Mouse (Mus musculus) lung, embryonic 15.5 days (tissue): ENCODE measurements around the gene Tmem120a. TPM values are rescaled to one million over a fixed set of nuclear protein-coding genes. Genes with fewer than 3 reads are reported as not detected.

Source experiments
- ATAC-seq: fragments of 200-750 bp; cut with Nextera tagmentation; 2 replicates; pipeline ENCODE4 v1.8.0; 2017; ENCODE audit warnings: moderate number of reproducible peaks, borderline replicate concordance; ENCODE audit not compliant: low FRiP score, low TSS enrichment; ENCODE audit errors: extremely low read depth
- H3K27ac ChIP-seq: fragments of 300-500 bp; sonication (generic); 2 replicates; pipeline ENCODE4 v1.5.1; 2015; ENCODE audit warnings: moderate library complexity, mild to moderate bottlenecking, inconsistent platforms
- H3K27me3 ChIP-seq: fragments of 300-500 bp; sonication (generic); 2 replicates; pipeline ENCODE4 v1.6.1; 2015; ENCODE audit warnings: inconsistent platforms
- H3K36me3 ChIP-seq: fragments of 300-500 bp; sonication (generic); 2 replicates; pipeline ENCODE4 v1.6.1; 2015; ENCODE audit warnings: inconsistent platforms
- H3K4me1 ChIP-seq: fragments of 300-500 bp; sonication (generic); 2 replicates; pipeline ENCODE4 v1.6.1; 2015; ENCODE audit warnings: inconsistent platforms
- H3K4me2 ChIP-seq: fragments of 300-500 bp; sonication (generic); 2 replicates; pipeline ENCODE4 v1.6.1; 2015; ENCODE audit warnings: inconsistent platforms, mild to moderate bottlenecking, moderate library complexity
- H3K4me3 ChIP-seq: fragments of 300-500 bp; sonication (generic); 2 replicates; pipeline ENCODE4 v1.5.1; 2015; ENCODE audit warnings: mild to moderate bottlenecking, inconsistent platforms
- H3K9ac ChIP-seq: fragments of 300-500 bp; sonication (generic); 2 replicates; pipeline ENCODE4 v1.6.1; 2015; ENCODE audit warnings: inconsistent platforms
- H3K9me3 ChIP-seq: fragments of 300-500 bp; sonication (generic); 2 replicates; pipeline ENCODE4 v1.6.1; 2016; ENCODE audit warnings: inconsistent platforms
- WGBS: fragments of 180-500 bp; shearing (Covaris S2); methylation state at CpG from one replicate; pipeline ENCODE4 v1.1.7; 2015; 5-methylcytosine and 5-hydroxymethylcytosine counted together
- polyA plus RNA-seq: library from polyadenylated mRNA; unstranded; fragments of >200 nt; fragmentation: Nextera tagmentation; extraction: Ambion mirVana; gene quantifications from 2 replicates; pipeline ENCODE4 v1.2.1, GENCODE M21; 2015

Gene Tmem120a
- polyA plus RNA-seq, 1 experiment from 2014 or later, result 38.3 TPM

DNA sequence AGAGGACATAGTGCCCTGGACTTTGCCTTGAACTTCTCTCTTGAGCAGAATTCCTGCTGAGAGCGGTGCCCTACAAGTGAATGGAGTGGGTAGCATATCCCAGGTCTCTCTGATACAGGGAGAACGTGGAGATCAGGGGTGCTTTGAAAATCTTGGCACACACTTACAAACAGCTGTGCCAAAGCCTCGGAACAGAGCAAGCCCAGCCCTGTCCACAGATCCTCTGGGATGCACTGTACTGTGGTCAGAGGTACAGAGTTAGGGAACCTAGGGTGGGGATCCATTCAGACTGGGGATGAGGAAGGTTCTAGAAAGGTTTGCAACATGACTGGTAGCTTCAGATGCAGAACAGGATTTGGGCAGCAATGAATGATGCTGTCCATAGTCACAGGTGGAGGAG lies 24.1 kb downstream of the Tmem120a start:
- no peaks in the 10 kb centered on the region for H3K9me3 ChIP-seq
- no peak for ATAC-seq
- WGBS, result 63% methylated on average over 3 of the region's 3 CpGs
- H3K27ac ChIP-seq, result no peak overlapping the region
- H3K9ac ChIP-seq, result no peak overlapping the region
- peaks cover 8% of the 10 kb centered on the region for H3K36me3 ChIP-seq
- no peak overlapping the region for H3K4me3 ChIP-seq
- no peak overlapping the region for H3K4me2 ChIP-seq
- H3K4me1 ChIP-seq, result peaks cover 21% of the 10 kb centered on the region
- no peaks in the 10 kb centered on the region for H3K27me3 ChIP-seq

DNA sequence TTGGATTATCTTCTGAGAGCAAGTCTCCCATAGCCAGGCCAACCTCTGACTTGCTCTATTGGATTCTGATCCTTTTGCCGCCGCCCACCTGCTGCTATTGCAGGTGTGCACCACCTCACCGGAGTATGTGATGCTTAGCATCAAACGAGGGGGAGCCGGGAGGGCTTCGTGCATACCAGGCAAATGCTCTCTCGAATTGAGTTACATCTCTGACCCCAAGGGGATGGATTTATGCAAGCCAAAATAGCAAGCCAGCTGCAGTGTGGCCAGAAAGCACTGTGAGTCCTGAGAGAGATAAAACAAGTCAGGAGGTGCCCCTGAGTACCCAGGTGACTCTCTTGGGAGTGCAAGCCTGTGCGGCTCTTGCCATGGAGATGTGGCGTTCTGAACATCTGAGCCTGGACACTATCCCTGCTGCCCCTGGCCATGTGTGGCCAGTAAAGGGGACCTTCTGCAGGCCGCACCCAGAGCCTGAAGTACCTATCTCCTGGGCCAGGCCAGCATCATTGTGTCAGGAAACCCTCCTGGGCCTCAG lies 24.6 kb downstream of the Tmem120a start:
- H3K4me2 ChIP-seq, result no peak overlapping the region
- H3K27ac ChIP-seq, result no peak overlapping the region
- no peaks in the 10 kb centered on the region for H3K27me3 ChIP-seq
- H3K4me3 ChIP-seq, result no peak overlapping the region
- no peak for ATAC-seq
- WGBS, result 83% methylated on average over 10 of the region's 10 CpGs
- H3K4me1 ChIP-seq, result peaks cover 16% of the 10 kb centered on the region
- H3K36me3 ChIP-seq, result peaks cover 8% of the 10 kb centered on the region
- H3K9ac ChIP-seq, result no peak overlapping the region
- no peaks in the 10 kb centered on the region for H3K9me3 ChIP-seq

DNA sequence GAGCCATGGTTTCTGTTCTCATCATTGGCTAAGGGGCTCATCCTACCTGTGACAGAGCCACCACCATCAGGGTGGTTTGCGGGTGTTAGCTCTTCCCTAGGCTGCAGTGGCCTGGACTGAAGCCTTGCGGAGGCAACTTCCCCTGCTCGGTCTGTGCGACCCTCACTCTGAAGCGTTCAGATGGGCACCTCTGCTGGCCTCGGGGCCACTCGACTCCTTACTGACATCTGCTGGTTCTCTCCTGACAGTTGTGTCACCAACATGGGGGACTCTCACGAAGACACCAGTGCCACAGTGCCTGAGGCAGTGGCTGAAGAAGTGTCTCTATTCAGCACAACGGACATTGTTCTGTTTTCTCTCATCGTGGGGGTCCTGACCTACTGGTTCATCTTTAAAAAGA lies 28.6 kb downstream of the Tmem120a start:
- Histone ChIP-seq H3K36me3 (peaks cover 8% of the 10 kb centered on the region), H3K4me1 (peaks cover 24% of the 10 kb centered on the region), H3K4me3 (no peak overlapping the region), H3K9me3 (no peaks in the 10 kb centered on the region), H3K27ac (no peak overlapping the region), H3K9ac (no peak overlapping the region), H3K4me2 (no peak overlapping the region), H3K27me3 (no peaks in the 10 kb centered on the region)
- 57% methylated on average over 10 of the region's 10 CpGs for WGBS
- no peak for ATAC-seq

DNA sequence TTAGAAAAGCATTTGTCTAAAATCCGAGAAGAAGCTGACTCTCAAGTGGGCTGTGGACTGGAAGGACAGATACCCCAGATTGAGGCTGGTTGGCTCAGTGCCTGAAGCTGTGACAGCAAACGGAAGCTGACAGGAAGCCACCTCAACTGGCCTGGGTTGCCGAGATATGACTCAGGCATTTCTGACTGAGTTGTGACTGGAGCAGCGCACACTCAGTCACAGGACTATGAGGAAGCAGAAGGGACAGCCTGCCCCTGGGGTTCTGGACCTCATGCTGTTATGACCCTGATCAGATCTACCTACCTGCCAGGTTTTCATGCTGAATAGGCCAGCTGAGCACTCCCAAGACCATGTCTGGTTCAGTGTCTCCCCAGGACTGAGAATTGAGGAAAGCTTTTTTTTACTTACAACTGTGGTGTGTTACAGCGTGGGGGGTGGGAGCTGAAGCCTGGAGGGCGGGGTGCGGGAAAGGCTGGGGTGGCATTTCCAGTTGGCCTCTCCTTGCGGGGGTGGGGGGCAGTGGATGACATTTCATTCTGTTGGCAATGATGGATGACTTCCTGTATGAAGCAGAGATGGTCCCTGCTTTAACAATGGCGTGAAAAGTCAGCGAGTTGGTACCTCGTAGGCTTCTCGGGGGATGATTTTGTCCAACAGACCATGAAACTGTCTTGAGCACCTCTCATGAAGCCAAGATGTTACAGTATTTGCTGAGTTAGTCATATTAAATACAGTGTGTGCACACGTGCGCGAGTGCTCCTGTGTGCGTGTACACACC lies 30.6 kb downstream of the Tmem120a start:
- H3K4me1 ChIP-seq, result peaks cover 26% of the 10 kb centered on the region
- H3K27me3 ChIP-seq, result no peaks in the 10 kb centered on the region
- ATAC-seq, result peak; percentile 70; the same call in 1 of the 2 replicates
- peak overlapping the region; percentile 67; the same call in 1 of the 2 replicates for H3K27ac ChIP-seq
- no peak overlapping the region for H3K9ac ChIP-seq
- peaks cover 8% of the 10 kb centered on the region for H3K36me3 ChIP-seq
- H3K4me2 ChIP-seq, result peak overlapping the region; percentile 35
- 43% methylated on average over 16 of the region's 16 CpGs for WGBS
- no peak overlapping the region for H3K4me3 ChIP-seq
- H3K9me3 ChIP-seq, result no peaks in the 10 kb centered on the region

DNA sequence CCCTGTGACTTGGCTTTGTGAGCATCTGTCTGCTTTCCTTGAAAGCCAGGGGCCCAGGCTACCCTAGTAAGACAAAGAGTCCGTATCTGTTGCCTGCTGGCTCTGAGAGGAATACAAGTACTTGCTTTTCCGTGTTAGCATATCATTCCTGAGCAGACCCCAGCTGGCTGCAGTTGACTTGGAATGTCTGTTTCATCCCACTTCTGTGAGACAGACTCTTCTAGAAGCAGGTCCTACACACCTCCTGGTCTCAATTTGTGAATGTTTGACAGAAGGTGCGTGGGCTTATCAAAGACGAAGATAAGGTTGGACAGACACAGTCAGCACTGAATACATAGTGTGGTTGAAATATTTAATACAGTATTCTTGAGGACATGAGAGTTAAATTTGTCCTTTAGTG lies 31.4 kb downstream of the Tmem120a start:
- no peak for ATAC-seq
- Histone ChIP-seq H3K4me3 (no peak overlapping the region), H3K9ac (no peak overlapping the region), H3K9me3 (no peaks in the 10 kb centered on the region), H3K36me3 (peaks cover 8% of the 10 kb centered on the region), H3K27me3 (no peaks in the 10 kb centered on the region), H3K27ac (no peak overlapping the region), H3K4me2 (no peak overlapping the region), H3K4me1 (peaks cover 26% of the 10 kb centered on the region)
- 50% methylated on average over 4 of the region's 4 CpGs for WGBS

DNA sequence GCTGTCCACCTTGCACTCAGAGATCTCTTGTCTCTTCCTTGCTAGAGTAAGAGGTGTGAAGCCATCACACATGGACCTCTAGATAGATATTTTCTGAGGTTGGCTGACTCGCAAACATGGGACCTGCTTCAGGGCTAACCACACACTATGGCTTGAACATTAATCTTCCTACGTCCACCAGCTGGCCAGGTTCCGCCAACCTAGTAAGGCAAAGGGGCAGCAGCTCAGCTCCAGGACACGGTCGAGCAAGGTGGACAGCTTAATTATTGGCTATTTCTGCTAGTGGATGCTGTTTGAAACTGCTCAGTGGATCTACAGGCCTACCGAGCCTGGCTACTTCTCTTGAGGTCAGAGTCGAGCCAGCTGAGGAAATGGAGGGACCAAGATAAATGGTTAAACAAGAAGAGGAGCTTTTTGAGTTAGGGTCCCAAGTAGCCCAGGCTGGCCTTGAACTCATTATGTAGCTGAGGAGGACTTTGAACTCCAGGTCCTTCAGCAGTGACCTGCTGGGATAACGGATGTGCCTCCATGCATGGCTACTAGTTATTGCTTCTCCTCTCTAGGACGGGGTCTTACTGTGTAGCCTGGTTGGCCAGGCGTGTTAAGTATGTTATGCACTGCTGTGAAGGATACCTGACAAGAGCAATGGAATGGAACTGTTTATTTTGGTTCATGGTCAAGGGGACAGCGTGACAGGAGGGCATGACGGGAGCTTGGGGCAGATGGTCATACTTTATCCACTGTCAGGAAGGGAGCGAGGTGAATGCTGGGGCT lies 32.5 kb downstream of the Tmem120a start:
- H3K36me3 ChIP-seq, result peaks cover 15% of the 10 kb centered on the region
- H3K4me2 ChIP-seq, result no peak overlapping the region
- WGBS, result 82% methylated on average over 13 of the region's 13 CpGs
- no peak overlapping the region for H3K4me3 ChIP-seq
- peaks cover 26% of the 10 kb centered on the region for H3K4me1 ChIP-seq
- no peak for ATAC-seq
- no peak overlapping the region for H3K9ac ChIP-seq
- no peak overlapping the region for H3K27ac ChIP-seq
- no peaks in the 10 kb centered on the region for H3K9me3 ChIP-seq
- H3K27me3 ChIP-seq, result no peaks in the 10 kb centered on the region

DNA sequence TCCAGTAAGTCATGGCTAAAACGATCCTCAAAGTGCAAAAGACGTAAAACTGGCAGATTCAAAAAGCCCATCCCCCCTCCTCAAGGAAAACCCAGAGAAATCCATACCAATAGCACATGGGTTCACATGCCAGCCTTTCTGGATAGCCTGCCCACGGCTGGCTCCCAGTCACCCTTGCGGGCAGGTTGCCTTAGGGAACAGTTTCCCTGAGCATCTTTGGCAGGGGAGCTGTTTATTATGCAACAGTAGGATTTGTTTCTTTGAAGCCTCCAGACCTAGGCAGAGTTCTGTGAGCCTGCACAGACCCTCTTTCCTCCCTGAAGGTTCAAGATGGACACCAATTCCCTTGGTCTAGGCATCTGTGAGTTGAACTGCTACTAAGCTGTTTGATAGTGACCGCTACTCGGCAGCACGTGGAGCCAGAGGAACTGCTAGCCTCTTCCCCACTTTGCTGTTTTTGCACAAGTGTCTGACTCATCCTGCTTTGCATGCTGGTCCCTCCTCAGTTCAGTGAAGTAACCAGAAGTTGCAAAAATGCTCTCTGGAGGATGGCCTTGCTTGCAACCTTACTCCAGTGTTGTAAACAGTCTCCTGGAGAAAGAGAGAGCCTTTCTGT lies 33.5 kb downstream of the Tmem120a start:
- H3K4me2 ChIP-seq, result no peak overlapping the region
- H3K9me3 ChIP-seq, result no peaks in the 10 kb centered on the region
- peaks cover 7% of the 10 kb centered on the region; the same call in 1 of the 2 replicates for H3K36me3 ChIP-seq
- ATAC-seq, result no peak
- H3K27me3 ChIP-seq, result no peaks in the 10 kb centered on the region
- H3K9ac ChIP-seq, result no peak overlapping the region
- WGBS, result 78% methylated on average over 7 of the region's 7 CpGs
- H3K4me1 ChIP-seq, result peaks cover 26% of the 10 kb centered on the region
- no peak overlapping the region for H3K4me3 ChIP-seq
- H3K27ac ChIP-seq, result no peak overlapping the region

DNA sequence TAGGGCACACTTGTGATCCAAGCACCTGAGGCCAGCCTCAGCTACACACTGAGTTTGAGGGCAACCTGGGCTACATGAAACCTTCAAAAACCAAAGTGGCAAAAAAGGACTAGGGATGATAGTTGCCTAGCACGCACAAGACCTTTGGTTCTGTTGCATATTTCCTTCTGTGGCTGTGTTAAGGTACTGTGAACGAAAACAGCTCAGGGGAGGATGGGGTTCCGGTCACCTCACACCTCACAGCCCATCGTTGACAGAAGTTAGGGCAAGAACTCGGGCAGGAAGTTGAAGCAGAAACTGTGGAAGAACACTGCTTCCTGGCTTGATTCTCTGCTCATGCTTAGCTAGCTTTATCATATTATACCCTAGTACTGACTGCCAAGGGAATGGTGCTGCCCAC lies 34.5 kb downstream of the Tmem120a start:
- no peak overlapping the region for H3K4me2 ChIP-seq
- H3K9ac ChIP-seq, result no peak overlapping the region
- H3K27me3 ChIP-seq, result no peaks in the 10 kb centered on the region
- 92% methylated on average over 5 of the region's 5 CpGs for WGBS
- H3K4me1 ChIP-seq, result peaks cover 26% of the 10 kb centered on the region
- ATAC-seq, result no peak
- no peak overlapping the region for H3K4me3 ChIP-seq
- H3K27ac ChIP-seq, result no peak overlapping the region
- peaks cover 7% of the 10 kb centered on the region; the same call in 1 of the 2 replicates for H3K36me3 ChIP-seq
- no peaks in the 10 kb centered on the region for H3K9me3 ChIP-seq

DNA sequence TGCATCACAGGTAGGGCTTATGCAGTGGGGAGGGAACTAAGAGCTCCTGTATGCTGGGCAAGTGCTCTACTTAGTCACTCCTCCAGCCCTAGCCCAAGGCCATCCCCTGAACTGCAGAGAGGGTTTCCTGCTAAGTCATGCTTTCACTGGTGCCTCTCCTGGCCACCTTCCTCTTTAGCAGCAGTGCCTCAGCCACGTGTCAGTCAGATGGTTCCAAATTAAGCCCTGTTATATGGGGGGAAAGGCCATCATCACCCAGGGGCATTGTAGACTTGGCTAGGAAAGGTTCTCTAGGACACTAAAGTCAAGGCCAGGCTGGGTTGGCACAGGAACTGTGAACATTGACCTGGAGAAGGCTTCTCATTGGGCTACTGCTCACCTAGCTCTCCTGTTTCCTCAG lies 36.4 kb downstream of the Tmem120a start:
- H3K9ac ChIP-seq, result no peak overlapping the region
- ATAC-seq, result no peak
- no peaks in the 10 kb centered on the region for H3K27me3 ChIP-seq
- WGBS, result 61% methylated on average over 1 of the region's 1 CpGs
- peaks cover 7% of the 10 kb centered on the region; the same call in 1 of the 2 replicates for H3K36me3 ChIP-seq
- H3K4me3 ChIP-seq, result no peak overlapping the region
- peaks cover 12% of the 10 kb centered on the region for H3K4me1 ChIP-seq
- no peak overlapping the region for H3K27ac ChIP-seq
- no peak overlapping the region for H3K4me2 ChIP-seq
- H3K9me3 ChIP-seq, result no peaks in the 10 kb centered on the region

DNA sequence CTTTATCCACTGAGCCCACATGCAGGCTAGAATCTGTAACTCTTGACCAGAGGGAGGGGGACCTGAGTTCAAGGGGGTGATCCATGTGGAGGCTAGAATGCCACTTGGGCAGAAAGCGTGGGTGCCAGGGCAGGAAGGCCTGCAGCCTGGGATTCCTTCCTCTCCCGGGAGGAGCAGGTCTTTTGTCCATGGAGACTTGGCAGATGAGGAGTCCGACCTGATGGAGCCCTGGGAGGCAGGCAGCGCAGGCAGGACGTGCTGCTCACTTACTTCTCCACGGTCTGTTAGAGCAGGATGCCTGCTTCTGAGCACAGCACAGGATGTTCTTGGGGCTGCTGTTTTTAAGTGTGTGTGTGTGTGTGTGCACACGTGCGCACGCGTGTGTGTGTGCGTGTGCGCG lies 37.2 kb downstream of the Tmem120a start:
- Histone ChIP-seq H3K27ac (no peak overlapping the region), H3K4me3 (no peak overlapping the region), H3K36me3 (peaks cover 7% of the 10 kb centered on the region; the same call in 1 of the 2 replicates), H3K9ac (no peak overlapping the region), H3K4me1 (0 out of 2 replicates have a peak, but pooled peaks cover 4% of the 10 kb centered on the region), H3K27me3 (no peaks in the 10 kb centered on the region), H3K4me2 (no peak overlapping the region), H3K9me3 (no peaks in the 10 kb centered on the region)
- 91% methylated on average over 13 of the region's 13 CpGs for WGBS
- no peak for ATAC-seq

DNA sequence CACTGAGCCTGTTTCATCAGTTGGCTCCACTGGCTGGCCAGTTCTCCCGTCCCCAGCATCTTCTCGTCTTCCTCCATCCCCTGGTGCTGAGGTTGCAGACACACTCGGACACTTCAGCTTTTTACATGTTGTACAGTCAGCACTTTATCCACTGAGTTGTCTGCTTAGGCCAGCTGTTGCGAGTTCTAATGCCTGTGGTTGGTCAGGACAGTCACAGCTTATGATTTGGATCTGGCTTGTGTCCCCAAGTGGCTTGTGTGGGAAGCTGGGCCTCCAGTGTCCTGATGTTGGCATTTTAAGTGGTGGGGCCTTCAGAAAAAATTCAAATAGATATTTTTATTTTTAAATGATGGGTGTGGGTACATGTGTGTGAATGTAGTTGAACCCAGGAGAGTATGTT lies 38.9 kb downstream of the Tmem120a start:
- H3K9me3 ChIP-seq, result no peaks in the 10 kb centered on the region
- H3K27ac ChIP-seq, result no peak overlapping the region
- no peak overlapping the region for H3K4me2 ChIP-seq
- peaks cover 13% of the 10 kb centered on the region; the same call in 1 of the 2 replicates for H3K36me3 ChIP-seq
- no peaks in the 10 kb centered on the region for H3K27me3 ChIP-seq
- ATAC-seq, result no peak
- H3K4me1 ChIP-seq, result 0 out of 2 replicates have a peak, but pooled peaks cover 3% of the 10 kb centered on the region
- WGBS, result 89% methylated on average over 4 of the region's 4 CpGs
- H3K9ac ChIP-seq, result no peak overlapping the region
- H3K4me3 ChIP-seq, result no peak overlapping the region
